Mouse (Mus musculus) brain, embryonic 14.5 days (tissue): Measurements from ENCODE around the gene Mov10l1.

Experiments
- CTCF ChIP-seq: fragments of 200-500 bp; IDR thresholded peaks from 2 replicates; pipeline ENCODE4 v1.5.1; 2012; ENCODE audit warnings: inconsistent platforms, mild to moderate bottlenecking, moderate library complexity, borderline replicate concordance; ENCODE audit not compliant: insufficient read depth, insufficient read length; ENCODE audit errors: extremely low read depth
- POLR2A ChIP-seq: fragments of 200-500 bp; IDR thresholded peaks from 2 replicates; pipeline ENCODE4 v1.6.1; 2012; ENCODE audit warnings: mild to moderate bottlenecking, inconsistent platforms, borderline replicate concordance; ENCODE audit not compliant: poor library complexity, insufficient read depth, insufficient read length, severe bottlenecking; ENCODE audit errors: extremely low read depth

GRCm38 (mm10) chr15:89076156-89076731 lies 93.5 kb downstream of the Mov10l1 start:
- TF ChIP-seq CTCF (no peak), POLR2A (no peak)
